Mouse (Mus musculus) olfactory bulb, adult 2 months (tissue): ENCODE measurements around the gene Ube2d2b.

Source experiments
- CTCF ChIP-seq: fragments of 200-500 bp; IDR thresholded peaks from 2 replicates; pipeline ENCODE4 v1.5.1; 2012; ENCODE audit warnings: low read depth, mild to moderate bottlenecking, low read length, moderate library complexity; ENCODE audit not compliant: insufficient read depth
- POLR2A ChIP-seq: fragments of 200-500 bp; IDR thresholded peaks from 2 replicates; pipeline ENCODE4 v1.6.1; 2012; ENCODE audit warnings: mild to moderate bottlenecking, low read depth, low read length, moderate library complexity; ENCODE audit not compliant: insufficient read depth

DNA sequence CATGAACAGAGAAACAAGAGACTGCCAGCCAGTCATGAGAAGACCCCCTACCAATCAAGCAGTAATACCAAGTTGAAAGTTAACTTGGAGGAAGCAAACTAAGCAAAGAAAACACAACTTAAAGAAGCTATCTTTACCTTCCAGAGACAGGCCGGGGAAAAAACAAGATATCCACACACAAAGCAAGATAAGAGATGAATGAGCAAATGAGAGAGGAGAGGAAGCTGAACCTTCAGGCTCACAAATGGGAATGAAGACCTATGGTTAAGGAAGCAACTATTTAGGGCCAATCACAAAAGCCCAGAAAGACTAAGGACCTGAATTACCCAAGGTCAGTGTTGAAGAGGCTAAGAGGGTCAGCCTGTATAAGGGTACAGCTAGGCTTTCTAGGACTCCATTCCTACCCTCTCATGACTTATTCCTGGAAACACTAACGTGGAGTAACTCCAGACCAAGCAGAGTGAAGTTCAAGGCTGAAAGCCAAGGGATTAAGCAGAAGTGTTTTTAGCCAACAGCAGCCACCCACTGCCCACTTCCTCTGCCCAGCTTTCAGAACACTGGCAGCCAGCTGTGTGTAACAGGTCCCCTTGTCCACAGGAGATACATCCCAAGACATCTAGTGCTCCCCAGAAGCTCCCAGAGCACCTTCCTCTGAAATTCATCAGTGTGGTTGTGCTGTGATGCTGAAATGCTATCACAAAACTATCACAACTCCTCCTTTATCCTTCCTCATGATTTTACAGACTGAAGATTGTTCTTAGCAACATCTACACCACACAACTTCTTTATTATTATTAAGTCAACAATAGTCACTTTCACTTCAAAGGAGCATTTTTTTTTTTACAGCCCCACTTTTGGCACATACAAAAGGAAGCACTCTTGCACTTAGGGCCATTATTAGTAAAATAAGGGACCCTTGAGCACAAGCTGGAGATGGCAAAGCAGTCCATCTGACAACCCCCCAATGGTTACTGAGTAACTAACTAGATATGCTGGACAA, 36.5 kb downstream of the Ube2d2b start:
- TF ChIP-seq CTCF, result no peak
- TF ChIP-seq POLR2A, result no peak
